Mouse (Mus musculus) forebrain, embryonic 13.5 days (tissue): ENCODE measurements around the gene Tmem115. TPM values are rescaled to one million over a fixed set of nuclear protein-coding genes. Genes with fewer than 3 reads are reported as not detected.

Experiments used
- polyA plus RNA-seq: library from polyadenylated mRNA; unstranded; fragments of >200 nt; fragmentation: Nextera tagmentation; extraction: Ambion mirVana; gene quantifications from 2 replicates; pipeline ENCODE4 v1.2.1, GENCODE M21; 2015

Tmem115 gene
- polyA plus RNA-seq, 1 experiment from 2014 or later = 36.9 TPM

Other genes with a start within 250 kb of the Tmem115 start
- gene Mapkapk3, start 244.1 kb upstream of the Tmem115 start, polyA plus RNA-seq = 2.0 and 2.4 TPM in 2 replicates
- 6.2 and 7.3 TPM in 2 replicates for gene Cish, start 237.9 kb upstream of the Tmem115 start, polyA plus RNA-seq
- gene Hemk1, start 195.6 kb upstream of the Tmem115 start, polyA plus RNA-seq = 13.3 and 13.9 TPM in 2 replicates
- 3.1 and 3.2 TPM in 2 replicates for gene 6430571L13Rik, start 193.3 kb upstream of the Tmem115 start, polyA plus RNA-seq
- 3.3 and 4.5 TPM in 2 replicates for gene Cacna2d2, start 134.3 kb upstream of the Tmem115 start, polyA plus RNA-seq
- 23.2 and 25.7 TPM in 2 replicates for gene Cyb561d2, start 8.2 kb downstream of the Tmem115 start, polyA plus RNA-seq
- 59.0 and 61.9 TPM in 2 replicates for gene Nprl2, start 8.3 kb downstream of the Tmem115 start, polyA plus RNA-seq
- 2.0 and 4.0 TPM in 2 replicates for gene Zmynd10, start 13.4 kb downstream of the Tmem115 start, polyA plus RNA-seq
- gene Rassf1, start 17.6 kb downstream of the Tmem115 start, polyA plus RNA-seq = 39.3 and 43.2 TPM in 2 replicates
- gene Tusc2, start 29.3 kb downstream of the Tmem115 start, polyA plus RNA-seq = 80.7 and 84.8 TPM in 2 replicates
- gene Hyal2, start 34.0 kb downstream of the Tmem115 start, polyA plus RNA-seq = 85.4 and 99.5 TPM in 2 replicates
- 8.4 and 8.5 TPM in 2 replicates for gene Hyal1, start 43.0 kb downstream of the Tmem115 start, polyA plus RNA-seq
- 14.5 and 17.9 TPM in 2 replicates for gene Naa80, start 44.9 kb downstream of the Tmem115 start, polyA plus RNA-seq
- gene Hyal3, start 46.9 kb downstream of the Tmem115 start, polyA plus RNA-seq = 1.1 and 1.5 TPM in 2 replicates
- 15.4 and 20.8 TPM in 2 replicates for gene Ifrd2, start 53.7 kb downstream of the Tmem115 start, polyA plus RNA-seq
- 1.8 and 2.0 TPM in 2 replicates for gene Sema3b, start 75.3 kb downstream of the Tmem115 start, polyA plus RNA-seq
- 397 and 426 TPM in 2 replicates for gene Gnai2, start 101.4 kb downstream of the Tmem115 start, polyA plus RNA-seq
- gene Slc38a3, start 135.6 kb downstream of the Tmem115 start, polyA plus RNA-seq = 14.3 and 14.6 TPM in 2 replicates
- gene Gnat1, start 145.8 kb downstream of the Tmem115 start, polyA plus RNA-seq = 1.3 and 1.8 TPM in 2 replicates
- 6.8 and 7.7 TPM in 2 replicates for gene Sema3f, start 176.5 kb downstream of the Tmem115 start, polyA plus RNA-seq
- gene Rbm5, start 237.1 kb downstream of the Tmem115 start, polyA plus RNA-seq = 256 and 261 TPM in 2 replicates